Mouse (Mus musculus) retina, embryonic 14.5 days (tissue): ENCODE data around the gene Lgsn.

Source experiments
- DNase-seq: peaks from one replicate; pipeline ENCODE4 v3.0.0-alpha.2; 2015; ENCODE audit warnings: low spot score

Gene Lgsn

GRCm38 (mm10) chr1:31176101-31176500 lies at the start of gene Lgsn:
Gene Lgsn (plus strand): TSS chr1:31176401.
- DNase-seq: no peak

GRCm38 (mm10) chr1:31138387-31138786 lies 37.8 kb upstream of the Lgsn start:
- DNase-seq: no peak

GRCm38 (mm10) chr1:31142288-31143094 lies 33.7 kb upstream of the Lgsn start:
- DNase-seq: no peak

GRCm38 (mm10) chr1:31143571-31143970 lies 32.6 kb upstream of the Lgsn start:
- no peak for DNase-seq

- DNase-seq: no peak
Observed at GRCm38 (mm10) chr1:31149671-31150070, 26.5 kb upstream of the Lgsn start.

GRCm38 (mm10) chr1:31150546-31150945 lies 25.7 kb upstream of the Lgsn start:
- no peak for DNase-seq

- DNase-seq: no peak
Observed at GRCm38 (mm10) chr1:31152799-31153426, 23.3 kb upstream of the Lgsn start.

- peak; percentile 74 for DNase-seq
Observed at GRCm38 (mm10) chr1:31153793-31154349, 22.3 kb upstream of the Lgsn start.

GRCm38 (mm10) chr1:31156185-31156584 lies 20.0 kb upstream of the Lgsn start:
- DNase-seq: no peak

- DNase-seq: no peak
Observed at GRCm38 (mm10) chr1:31156884-31157283, 19.3 kb upstream of the Lgsn start.

GRCm38 (mm10) chr1:31164527-31165189 lies 11.5 kb upstream of the Lgsn start:
- DNase-seq: no peak

GRCm38 (mm10) chr1:31165326-31166121 lies 10.7 kb upstream of the Lgsn start:
- no peak for DNase-seq

GRCm38 (mm10) chr1:31175401-31175800 lies 800 bp upstream of the Lgsn start:
- DNase-seq: no peak

GRCm38 (mm10) chr1:31178264-31178663 lies 2.1 kb downstream of the Lgsn start:
- DNase-seq: no peak

- no peak for DNase-seq
Observed at GRCm38 (mm10) chr1:31190237-31190866, 14.2 kb downstream of the Lgsn start.

- DNase-seq: no peak
Observed at GRCm38 (mm10) chr1:31195633-31196032, 19.4 kb downstream of the Lgsn start.

- DNase-seq: no peak
Observed at GRCm38 (mm10) chr1:31196959-31197358, 20.8 kb downstream of the Lgsn start.

GRCm38 (mm10) chr1:31203771-31204170 lies 27.6 kb downstream of the Lgsn start:
- no peak for DNase-seq

GRCm38 (mm10) chr1:31205346-31205745 lies 29.1 kb downstream of the Lgsn start:
- no peak for DNase-seq

GRCm38 (mm10) chr1:31205770-31206169 lies 29.6 kb downstream of the Lgsn start:
- DNase-seq: no peak

GRCm38 (mm10) chr1:31210144-31210543 lies 33.9 kb downstream of the Lgsn start:
- peak; percentile 90 for DNase-seq
